Mouse (Mus musculus): ENCODE measurements around the gene Ccr6. TPM values are rescaled to one million over a fixed set of nuclear protein-coding genes. Genes with fewer than 3 reads are reported as not detected.

Gene Ccr6
- polyA plus RNA-seq, 2 experiments from 2014 or later = 90.9 to 94.0 TPM

GRCm38 (mm10) chr17:8234537-8234936, 1.3 kb upstream of the Ccr6 start:
- no peak for ATAC-seq

DNA sequence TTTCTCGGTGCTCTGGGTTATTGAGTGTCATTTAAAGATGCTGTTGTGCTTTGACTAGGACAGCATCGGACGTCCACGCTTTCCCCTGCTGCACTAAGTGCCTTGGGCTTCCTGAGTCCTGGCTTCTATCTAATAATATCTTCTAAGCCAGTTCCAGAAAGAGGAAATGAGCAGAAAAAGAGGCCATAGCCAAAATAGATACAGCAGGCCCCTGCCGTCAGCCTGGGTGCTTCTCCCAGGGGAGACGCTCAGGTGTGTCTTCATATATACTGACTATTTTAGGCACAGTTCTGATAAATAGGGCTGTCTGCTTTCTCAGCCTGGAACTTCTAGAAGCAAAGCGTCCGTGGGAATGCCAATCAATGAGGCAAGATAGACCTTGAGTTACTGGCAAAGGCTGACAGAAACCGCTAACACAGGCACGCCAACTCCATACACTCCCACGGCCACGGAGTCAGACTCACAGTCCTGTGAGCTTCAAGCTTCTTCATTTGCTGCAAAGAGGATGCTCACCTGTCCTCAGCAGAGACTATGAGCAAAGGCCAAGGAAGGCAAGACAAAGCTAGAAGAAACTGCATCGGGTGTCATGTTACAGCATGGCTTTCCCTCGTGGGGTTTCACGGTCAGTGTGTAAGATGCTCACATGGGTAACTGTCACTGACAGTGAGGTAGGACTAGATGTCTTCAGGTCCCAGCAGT, 2.3 kb downstream of the Ccr6 start:
- ATAC-seq = no peak

GRCm38 (mm10) chr17:8239561-8239960, 3.7 kb downstream of the Ccr6 start:
- no peak for ATAC-seq

DNA sequence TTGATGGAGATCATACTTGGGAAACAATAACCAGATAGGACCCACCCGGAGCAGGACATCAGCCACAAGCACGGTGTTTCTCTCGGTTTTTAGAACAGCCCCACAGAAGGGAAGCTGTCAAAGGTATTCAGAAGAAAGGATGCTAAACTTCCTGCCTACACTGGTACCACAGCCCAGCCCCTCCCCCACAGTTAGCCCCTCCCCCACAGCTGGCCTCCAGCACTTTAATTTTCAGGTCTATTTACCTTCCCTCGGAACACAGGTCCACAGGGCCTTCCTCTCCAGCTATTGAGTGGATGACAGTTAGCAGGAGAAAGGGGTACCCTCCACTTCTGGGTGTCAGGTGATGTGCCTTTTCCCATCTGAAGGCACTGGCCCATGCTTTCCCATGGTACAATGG, 4.7 kb downstream of the Ccr6 start:
- peak; percentile 33 for ATAC-seq

- ATAC-seq = no peak
Measured at GRCm38 (mm10) chr17:8241645-8242044, 5.8 kb downstream of the Ccr6 start.

GRCm38 (mm10) chr17:8242186-8242585, 6.3 kb downstream of the Ccr6 start:
- ATAC-seq = peak; percentile 34

DNA sequence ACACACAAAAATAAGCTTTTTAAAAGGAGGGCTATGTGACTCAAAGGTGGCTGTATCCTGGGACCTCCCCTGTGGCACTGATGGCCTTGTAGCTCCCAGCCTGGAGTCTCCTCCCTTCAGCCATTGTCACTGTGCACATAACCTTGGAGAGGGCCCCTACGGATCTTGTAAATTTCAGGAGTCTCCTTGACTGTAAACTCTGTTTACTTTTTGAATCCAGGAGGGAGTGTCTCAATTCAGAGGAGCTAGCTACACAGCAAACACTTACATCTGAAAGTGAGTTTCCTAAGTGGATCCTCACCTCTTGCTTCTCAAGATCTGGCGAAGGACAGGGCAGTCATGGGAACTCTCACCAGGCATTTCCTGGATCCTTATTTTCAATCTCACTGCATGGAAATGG, 8.3 kb downstream of the Ccr6 start:
- no peak for ATAC-seq

DNA sequence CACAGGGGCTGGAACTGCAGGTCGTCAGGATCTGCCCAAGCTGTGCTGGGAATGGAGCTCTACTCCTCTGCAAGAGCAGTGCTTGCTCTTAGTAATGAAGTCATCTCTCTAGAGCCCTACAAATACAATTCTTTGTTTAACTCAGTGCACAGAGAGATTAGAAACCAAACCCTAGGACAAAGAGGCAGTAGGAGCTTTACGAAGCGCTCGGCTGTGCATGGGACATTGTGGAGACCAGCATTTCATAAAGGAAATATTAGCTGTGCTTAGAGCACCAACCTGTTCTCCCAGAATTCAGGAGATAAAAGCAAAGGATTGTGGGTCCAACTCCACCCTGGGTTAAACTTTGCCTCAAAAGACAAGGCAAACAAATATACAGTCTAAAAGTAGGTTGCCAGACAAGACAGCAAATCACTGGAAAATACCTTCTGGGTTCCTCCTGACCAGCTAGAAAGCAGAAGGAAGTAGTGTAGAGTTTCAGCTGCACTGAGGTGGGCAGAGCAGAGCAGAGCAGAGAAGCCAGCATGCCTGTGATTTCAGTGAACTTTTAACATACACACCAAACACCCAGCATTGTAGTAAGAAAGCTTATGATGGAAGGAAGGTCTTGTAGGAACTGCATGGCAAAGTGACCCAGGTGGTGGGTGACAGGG, 10.4 kb downstream of the Ccr6 start:
- ATAC-seq = no peak

DNA sequence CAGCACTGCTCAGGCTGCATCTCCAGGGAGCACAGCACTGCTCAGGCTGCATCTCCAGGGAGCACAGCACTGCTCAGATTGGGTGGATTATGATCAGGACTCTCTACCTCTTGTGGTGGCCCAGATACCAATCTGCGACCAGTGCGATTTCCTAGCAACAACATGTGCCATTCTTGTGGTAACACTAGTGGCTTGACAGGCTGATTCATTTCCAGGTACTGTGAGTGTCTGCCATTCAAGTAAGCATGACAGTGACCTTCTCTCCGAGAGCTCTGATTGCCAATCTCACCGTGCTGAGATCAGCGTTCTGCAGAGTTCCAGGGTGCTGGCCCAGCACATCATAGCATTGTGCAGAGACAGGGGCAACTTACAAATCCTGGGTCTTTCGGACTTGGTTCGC, 15.9 kb downstream of the Ccr6 start:
- no peak for ATAC-seq

DNA sequence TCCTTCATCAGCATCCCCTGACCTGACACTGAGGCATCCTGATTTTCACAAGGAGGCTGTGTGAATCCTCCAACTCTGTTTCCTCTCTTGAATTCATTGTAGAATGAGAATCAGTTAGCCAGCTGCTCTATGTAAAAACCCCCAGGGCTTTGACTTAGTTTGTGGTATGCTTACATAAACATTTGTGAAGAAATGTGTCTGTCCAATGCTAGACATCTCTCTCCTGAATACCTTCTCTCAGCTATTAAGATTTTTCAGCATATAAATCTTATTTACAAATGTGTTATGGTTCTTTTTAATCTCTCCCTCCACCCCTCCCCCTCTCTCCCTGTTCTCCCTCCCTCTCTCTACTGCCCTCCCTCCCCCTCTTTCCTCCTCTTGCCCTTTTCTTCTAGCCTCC, 18.4 kb downstream of the Ccr6 start:
- ATAC-seq = no peak

DNA sequence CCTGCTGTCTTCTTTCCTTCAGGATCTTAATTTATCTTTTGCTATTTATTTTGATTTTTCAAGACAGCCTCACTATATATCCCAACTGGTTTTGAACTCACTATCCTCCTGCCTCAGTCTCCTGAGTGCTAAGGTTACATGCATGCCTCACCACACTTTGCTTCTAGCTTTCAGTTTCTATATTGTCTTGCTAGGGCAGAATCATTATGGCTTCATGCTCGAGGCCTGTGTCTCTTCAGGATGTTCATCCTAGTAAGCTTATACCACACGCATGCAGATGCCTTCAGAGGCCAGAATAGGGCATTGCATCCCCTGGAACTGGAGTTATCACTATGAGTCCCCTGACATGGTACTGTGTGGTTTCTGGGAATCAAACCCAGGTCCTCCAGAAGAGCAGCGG, 19.1 kb downstream of the Ccr6 start:
- ATAC-seq = peak; percentile 68

DNA sequence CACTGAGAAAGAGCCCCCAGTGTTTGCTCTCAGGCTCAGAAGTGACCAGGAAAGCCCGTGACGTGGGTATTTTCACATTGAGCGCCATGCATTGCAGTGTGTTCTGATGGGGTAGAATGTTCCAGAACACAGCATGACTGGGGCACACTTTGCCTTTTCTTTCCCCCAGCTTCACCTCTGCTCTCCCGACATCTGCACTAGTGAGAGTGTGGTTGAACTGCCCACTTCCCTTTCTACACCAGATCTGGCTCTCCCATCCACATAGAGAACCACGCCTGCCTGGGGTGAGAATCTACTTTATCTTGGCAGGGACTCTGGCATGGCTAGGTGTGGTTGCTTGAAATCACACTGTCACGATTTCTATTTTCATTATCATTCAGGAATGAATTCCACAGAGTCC, 19.7 kb downstream of the Ccr6 start:
- ATAC-seq = no peak

- ATAC-seq = no peak
Measured at GRCm38 (mm10) chr17:8256982-8257381, 21.1 kb downstream of the Ccr6 start.

DNA sequence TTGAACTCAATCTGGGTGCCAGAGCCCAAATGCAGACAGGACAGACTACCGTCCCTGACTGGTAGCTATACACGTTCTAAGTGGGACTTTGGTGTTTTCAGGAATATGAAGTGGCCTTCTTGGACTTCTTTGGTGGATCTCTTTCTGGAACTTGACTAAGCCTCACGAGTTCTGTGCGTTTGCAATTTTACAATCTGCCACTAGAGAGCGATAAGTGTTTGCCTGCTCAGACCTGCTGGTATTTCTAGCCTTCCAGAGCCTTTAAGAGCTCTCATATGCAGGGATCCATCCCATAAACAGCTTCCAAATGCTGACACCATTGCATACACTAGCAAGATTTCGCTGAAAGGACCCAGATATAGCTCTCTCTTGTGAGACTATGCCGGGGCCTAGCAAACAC, 28.8 kb downstream of the Ccr6 start:
- peak; percentile 59 for ATAC-seq

- no peak for ATAC-seq
Measured at GRCm38 (mm10) chr17:8272054-8272749, 36.4 kb downstream of the Ccr6 start.

DNA sequence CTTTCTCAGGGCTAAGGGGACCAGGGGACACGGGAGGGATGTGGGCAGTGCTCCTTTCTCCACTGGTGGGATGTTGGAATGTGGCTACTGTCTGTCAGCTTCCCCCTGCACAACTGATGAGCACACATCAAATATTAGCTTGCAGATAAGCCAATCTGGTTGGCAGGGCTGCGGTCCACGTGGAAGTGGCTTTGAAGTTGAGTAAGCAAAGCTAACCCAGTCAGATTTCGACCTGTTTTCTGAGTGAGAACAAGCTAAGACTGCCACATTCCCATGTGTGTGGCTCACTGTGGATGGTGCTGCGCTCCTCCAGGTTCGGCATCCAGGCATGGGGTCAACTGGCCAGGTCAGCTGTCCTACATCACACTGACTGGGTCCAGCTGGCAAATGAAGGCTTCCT, 37.1 kb downstream of the Ccr6 start:
- no peak for ATAC-seq

DNA sequence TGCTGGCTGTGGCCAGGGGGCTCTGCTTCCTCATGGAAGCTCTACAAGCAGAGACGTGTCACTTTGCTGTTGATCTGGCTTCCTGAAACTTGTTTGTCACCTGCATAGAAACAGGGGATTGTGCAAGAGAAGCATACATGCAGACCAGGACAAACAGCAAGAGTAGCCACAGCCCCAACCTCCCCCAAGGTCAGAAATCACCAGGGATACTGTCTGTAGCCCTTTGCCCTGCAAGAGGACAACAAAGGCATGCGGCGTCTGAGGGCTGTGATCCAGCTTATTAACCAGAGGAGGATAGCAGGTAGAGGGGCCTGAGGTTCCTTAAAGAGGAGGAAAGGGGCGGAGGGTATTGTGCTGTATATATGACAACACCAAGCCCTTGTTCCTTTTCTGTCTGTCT, 40.2 kb downstream of the Ccr6 start:
- no peak for ATAC-seq

DNA sequence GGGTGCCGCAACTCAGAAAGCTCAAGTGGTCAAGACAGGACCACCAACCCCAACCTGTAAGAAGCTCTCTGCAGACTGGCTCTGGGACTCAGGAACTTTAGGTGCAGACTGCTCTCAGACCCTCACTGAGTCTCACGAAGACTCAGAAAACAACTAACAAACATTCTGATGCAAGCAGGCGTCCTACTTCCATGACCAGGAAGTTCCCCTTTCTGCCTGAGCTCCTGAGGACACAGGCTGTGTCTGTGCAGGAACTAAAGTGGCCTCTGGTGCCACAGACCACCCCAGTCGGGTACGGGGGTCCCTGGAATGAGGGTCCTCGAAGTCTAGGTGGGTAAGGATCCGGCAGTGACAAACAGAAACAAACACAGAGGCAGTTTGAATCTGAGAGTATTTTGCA, 40.8 kb downstream of the Ccr6 start:
- no peak for ATAC-seq

GRCm38 (mm10) chr17:8277266-8277665, 41.4 kb downstream of the Ccr6 start:
- no peak for ATAC-seq

DNA sequence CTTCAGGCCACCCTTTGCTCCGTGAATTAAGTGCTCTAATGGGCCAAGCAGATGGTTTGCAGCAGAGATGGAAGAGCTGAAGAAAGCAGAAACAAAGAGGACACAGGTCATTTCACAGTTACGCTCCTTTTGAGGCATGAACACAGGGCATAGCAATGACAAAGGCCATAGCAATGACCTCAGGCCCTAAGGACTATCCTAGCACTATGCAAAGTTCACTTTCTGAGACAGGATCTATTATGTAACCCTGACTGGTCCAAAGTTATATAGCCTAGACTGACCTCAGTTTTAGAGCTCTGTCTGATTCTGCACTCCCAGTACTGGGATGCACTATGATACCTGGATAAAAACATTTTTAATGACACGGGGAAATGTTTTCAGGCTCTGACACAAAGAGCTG, 42.5 kb downstream of the Ccr6 start:
- ATAC-seq = no peak

- peak; percentile 57 for ATAC-seq
Measured at GRCm38 (mm10) chr17:8282821-8283525, 47.1 kb downstream of the Ccr6 start, which contains the start of gene Mpc1. Gene Mpc1, plus strand, starts transcription at chr17:8282904.

DNA sequence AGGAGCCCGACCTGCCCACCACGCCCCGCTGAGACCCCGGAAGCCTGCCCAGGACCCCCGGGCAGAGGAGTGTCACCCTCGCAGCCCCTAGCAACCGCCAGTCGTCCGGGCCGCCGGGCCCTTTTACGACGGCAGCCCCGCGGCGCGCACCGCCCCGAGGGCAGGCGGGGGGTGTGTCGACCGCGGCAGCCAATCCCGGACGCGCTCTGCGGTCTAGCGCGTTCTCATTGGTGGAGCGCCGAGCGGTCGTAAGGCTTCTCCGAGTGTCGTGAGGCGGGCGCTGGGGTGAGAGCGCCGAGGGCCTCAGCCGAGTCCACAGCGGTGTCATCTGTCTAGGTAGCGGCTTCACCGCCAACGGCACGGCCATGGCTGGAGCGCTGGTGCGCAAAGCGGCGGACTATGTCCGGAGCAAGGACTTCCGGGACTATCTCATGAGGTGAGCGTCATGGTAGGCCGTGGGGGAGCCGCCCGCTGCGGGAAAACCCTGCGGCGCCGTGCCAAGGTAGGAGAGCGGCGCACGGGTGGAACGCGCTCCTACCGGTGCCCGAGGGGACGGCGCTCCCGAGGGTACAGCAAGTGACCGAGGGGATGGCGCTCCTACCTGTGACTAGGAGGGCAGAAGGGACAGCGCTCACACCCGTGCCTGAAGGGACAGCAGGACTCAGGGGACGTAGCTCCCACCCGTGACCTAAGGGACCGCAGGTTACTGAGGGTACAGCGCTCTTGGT, 47.8 kb downstream of the Ccr6 start:
- ATAC-seq = peak; percentile 88

DNA sequence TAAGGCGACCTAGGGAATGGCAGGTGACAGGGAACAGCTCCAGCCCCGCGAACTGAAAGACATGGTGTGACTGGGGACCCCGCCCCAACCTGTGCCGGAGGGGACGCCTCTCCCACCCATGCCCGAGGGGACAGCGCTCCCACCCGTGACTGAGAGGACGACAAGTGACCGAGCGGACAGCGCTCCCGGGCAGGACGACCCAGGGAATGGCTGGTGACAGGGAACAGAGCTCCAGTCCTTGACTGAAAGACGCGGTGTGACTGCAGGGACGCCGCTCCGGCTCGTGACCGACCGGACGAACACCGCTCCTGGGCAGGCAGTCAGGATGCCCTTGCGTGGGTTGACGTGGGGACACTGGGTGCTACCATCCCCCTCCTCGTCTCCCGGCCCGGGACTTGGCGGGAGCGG, 48.4 kb downstream of the Ccr6 start:
- no peak for ATAC-seq
